Mouse (Mus musculus) ovary, postnatal 14 days (tissue): ENCODE measurements at regions not wholly inside any gene's neighbourhood (a gene's known extent, or its start where the extent isn't known, plus 50 kb on each side); places are given as distances from the start of the nearest gene placed in this dataset.

ENCODE experiments used
- DNase-seq: peaks from one replicate; pipeline ENCODE4 v3.0.0; 2022; ENCODE audit warnings: low spot score

- DNase-seq, result no peak
These were observed 1062.8 kb upstream of the Acvr2a start for GRCm38 (mm10) chr2:47750997-47751623.

- DNase-seq, result no peak
These were observed 1058.2 kb upstream of the Acvr2a start for GRCm38 (mm10) chr2:47755716-47756115.

GRCm38 (mm10) chr2:47756248-47756647 lies 1057.7 kb upstream of the Acvr2a start:
- DNase-seq, result no peak

GRCm38 (mm10) chr2:47775766-47776165 lies 1038.1 kb upstream of the Acvr2a start:
- no peak for DNase-seq

- DNase-seq, result no peak
These were observed 1036.9 kb upstream of the Acvr2a start for GRCm38 (mm10) chr2:47776965-47777364.

- DNase-seq, result peak; percentile 47
These were observed 1028.1 kb upstream of the Acvr2a start for GRCm38 (mm10) chr2:47785848-47786247.

GRCm38 (mm10) chr2:47822746-47823271 lies 991.1 kb upstream of the Acvr2a start:
- DNase-seq, result no peak

GRCm38 (mm10) chr2:47832493-47832892 lies 981.4 kb upstream of the Acvr2a start:
- DNase-seq, result no peak

- no peak for DNase-seq
These were observed 980.4 kb upstream of the Acvr2a start for GRCm38 (mm10) chr2:47833517-47833916.

- DNase-seq, result no peak
These were observed 979.7 kb upstream of the Acvr2a start for GRCm38 (mm10) chr2:47834055-47834799.

- DNase-seq, result no peak
These were observed 956.7 kb upstream of the Acvr2a start for GRCm38 (mm10) chr2:47857229-47857628.

- DNase-seq, result no peak
These were observed 951.5 kb upstream of the Acvr2a start for GRCm38 (mm10) chr2:47862446-47862845.

- no peak for DNase-seq
These were observed 935.9 kb upstream of the Acvr2a start for GRCm38 (mm10) chr2:47878002-47878401.

- DNase-seq, result no peak
These were observed 934.8 kb upstream of the Acvr2a start for GRCm38 (mm10) chr2:47879071-47879470.

- no peak for DNase-seq
These were observed 934.1 kb upstream of the Acvr2a start for GRCm38 (mm10) chr2:47879796-47880195.

- no peak for DNase-seq
These were observed 925.7 kb upstream of the Acvr2a start for GRCm38 (mm10) chr2:47888166-47888565.

- no peak for DNase-seq
These were observed 922.5 kb upstream of the Acvr2a start for GRCm38 (mm10) chr2:47891366-47891765.

- DNase-seq, result no peak
These were observed 921.0 kb upstream of the Acvr2a start for GRCm38 (mm10) chr2:47892879-47893278.

- DNase-seq, result no peak
These were observed 919.1 kb upstream of the Acvr2a start for GRCm38 (mm10) chr2:47894806-47895205.

GRCm38 (mm10) chr2:47914270-47914669 lies 899.6 kb upstream of the Acvr2a start:
- no peak for DNase-seq

- no peak for DNase-seq
These were observed 898.9 kb upstream of the Acvr2a start for GRCm38 (mm10) chr2:47914986-47915485.

GRCm38 (mm10) chr2:47922965-47923364 lies 890.9 kb upstream of the Acvr2a start:
- DNase-seq, result no peak

- DNase-seq, result no peak
These were observed 887.3 kb upstream of the Acvr2a start for GRCm38 (mm10) chr2:47926620-47927019.
